Mouse (Mus musculus): Measurements from ENCODE around the gene Efcab9.

GRCm38 (mm10) chr11:32546483-32546882, 14.6 kb upstream of the Efcab9 start:
- TF ChIP-seq POLR2A (IDR thresholded peaks at IDR 0.05; ENCODE audit: borderline replicate concordance, control insufficient read depth, low read depth, low read length) (no peak), CTCF (IDR thresholded peaks at IDR 0.05; ENCODE audit: control insufficient read depth, insufficient read depth, low read length) (no peak)
